Mouse (Mus musculus): ENCODE data around the gene Mical2. TPM values are rescaled to one million over a fixed set of nuclear protein-coding genes. Genes with fewer than 3 reads are reported as not detected.

Mical2 gene
- polyA plus RNA-seq, 1 experiment from 2014 or later, result 1.5 TPM

- no peak overlapping the region for H3K4me2 ChIP-seq (replicated peaks)
- no peak for ATAC-seq
- no peak overlapping the region for H3K9ac ChIP-seq (replicated peaks)
- H3K27ac ChIP-seq, result no peak overlapping the region
- peaks cover 5% of the 10 kb centered on the region; the same call in 1 of the 2 replicates for H3K4me1 ChIP-seq (replicated peaks)
- H3K36me3 ChIP-seq, result no peaks in the 10 kb centered on the region
- no peak overlapping the region for H3K4me3 ChIP-seq (replicated peaks)
- H3K9me3 ChIP-seq, result no peaks in the 10 kb centered on the region
- 40% methylated on average over 4 of the region's 4 CpGs for WGBS
- no peaks in the 10 kb centered on the region for H3K27me3 ChIP-seq
Measured at GRCm38 (mm10) chr7:112289990-112290389, 64.3 kb downstream of the Mical2 start.

GRCm38 (mm10) chr7:112293456-112294104, 67.9 kb downstream of the Mical2 start:
- Histone ChIP-seq H3K4me3 (replicated peaks) (no peak overlapping the region), H3K36me3 (no peaks in the 10 kb centered on the region), H3K9me3 (no peaks in the 10 kb centered on the region), H3K27ac (no peak overlapping the region), H3K4me1 (replicated peaks) (peaks cover 7% of the 10 kb centered on the region; the same call in 1 of the 2 replicates), H3K4me2 (replicated peaks) (no peak overlapping the region), H3K27me3 (no peaks in the 10 kb centered on the region), H3K9ac (replicated peaks) (no peak overlapping the region)
- WGBS, result 65% methylated on average over 7 of the region's 7 CpGs
- ATAC-seq, result no peak

GRCm38 (mm10) chr7:112295426-112296221, 70.0 kb downstream of the Mical2 start:
- Histone ChIP-seq H3K4me1 (replicated peaks) (0 out of 2 replicates have a peak, but pooled peaks cover 3% of the 10 kb centered on the region), H3K4me3 (replicated peaks) (no peak overlapping the region), H3K27ac (no peak overlapping the region), H3K9ac (replicated peaks) (no peak overlapping the region), H3K36me3 (no peaks in the 10 kb centered on the region), H3K9me3 (no peaks in the 10 kb centered on the region), H3K4me2 (replicated peaks) (no peak overlapping the region), H3K27me3 (no peaks in the 10 kb centered on the region)
- WGBS, result 58% methylated on average over 8 of the region's 8 CpGs
- ATAC-seq, result no peak

DNA sequence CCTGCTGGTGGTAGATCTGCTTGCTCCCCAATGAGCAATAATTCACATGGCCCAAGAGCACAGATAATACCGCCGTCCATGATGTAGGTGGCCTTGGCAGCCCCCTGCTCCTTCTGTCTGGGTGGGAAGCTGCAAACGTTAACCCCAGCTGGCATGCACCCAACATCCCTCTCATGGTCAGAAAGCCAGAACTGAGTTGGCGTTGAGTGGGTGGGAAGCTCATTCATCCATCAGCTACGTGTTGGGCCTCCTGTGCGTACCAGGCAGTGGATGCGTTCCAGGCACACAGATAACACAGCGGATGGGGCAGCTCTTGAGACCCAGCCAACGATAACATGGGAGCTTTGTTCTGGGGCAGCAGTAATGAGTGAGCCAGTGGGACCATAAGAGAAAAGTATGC, 72.4 kb downstream of the Mical2 start:
- no peak for ATAC-seq
- Histone ChIP-seq H3K27ac (no peak overlapping the region), H3K27me3 (no peaks in the 10 kb centered on the region), H3K36me3 (no peaks in the 10 kb centered on the region), H3K4me1 (replicated peaks) (0 out of 2 replicates have a peak, but pooled peaks cover 3% of the 10 kb centered on the region), H3K9me3 (no peaks in the 10 kb centered on the region), H3K9ac (replicated peaks) (no peak overlapping the region), H3K4me2 (replicated peaks) (no peak overlapping the region), H3K4me3 (replicated peaks) (no peak overlapping the region)
- 85% methylated on average over 9 of the region's 9 CpGs for WGBS

DNA sequence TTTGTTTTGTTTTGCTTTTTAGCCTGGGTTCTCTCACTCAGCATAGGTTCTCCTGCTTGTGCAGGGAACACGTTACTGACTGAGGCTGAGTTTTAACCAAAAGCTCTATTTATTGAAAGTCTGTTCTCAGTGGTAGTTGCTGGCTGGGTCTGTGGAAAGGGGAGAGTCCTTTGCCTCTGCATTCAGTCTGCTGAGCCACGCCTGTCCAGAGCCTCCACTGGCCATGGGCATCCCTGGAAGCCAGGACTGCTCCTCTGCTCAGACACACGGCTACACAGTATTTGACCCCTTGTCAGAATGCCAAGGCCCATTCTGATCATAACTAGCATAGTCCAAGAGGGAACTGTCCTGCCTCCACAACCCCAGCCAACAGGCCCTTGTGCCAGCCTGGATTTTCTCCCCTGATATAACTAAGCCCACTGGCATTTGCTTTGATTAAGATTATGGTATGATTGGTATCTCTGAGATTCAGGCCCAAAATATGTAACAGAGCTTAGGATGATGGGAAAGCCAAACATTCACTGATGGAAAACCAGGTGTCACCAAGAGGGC, 73.3 kb downstream of the Mical2 start:
- H3K9ac ChIP-seq (replicated peaks), result no peak overlapping the region
- H3K4me1 ChIP-seq (replicated peaks), result 0 out of 2 replicates have a peak, but pooled peaks cover 3% of the 10 kb centered on the region
- no peaks in the 10 kb centered on the region for H3K27me3 ChIP-seq
- no peak overlapping the region for H3K27ac ChIP-seq
- H3K4me2 ChIP-seq (replicated peaks), result no peak overlapping the region
- no peaks in the 10 kb centered on the region for H3K36me3 ChIP-seq
- no peaks in the 10 kb centered on the region for H3K9me3 ChIP-seq
- no peak overlapping the region for H3K4me3 ChIP-seq (replicated peaks)
- ATAC-seq, result no peak
- 72% methylated on average over 3 of the region's 3 CpGs for WGBS

DNA sequence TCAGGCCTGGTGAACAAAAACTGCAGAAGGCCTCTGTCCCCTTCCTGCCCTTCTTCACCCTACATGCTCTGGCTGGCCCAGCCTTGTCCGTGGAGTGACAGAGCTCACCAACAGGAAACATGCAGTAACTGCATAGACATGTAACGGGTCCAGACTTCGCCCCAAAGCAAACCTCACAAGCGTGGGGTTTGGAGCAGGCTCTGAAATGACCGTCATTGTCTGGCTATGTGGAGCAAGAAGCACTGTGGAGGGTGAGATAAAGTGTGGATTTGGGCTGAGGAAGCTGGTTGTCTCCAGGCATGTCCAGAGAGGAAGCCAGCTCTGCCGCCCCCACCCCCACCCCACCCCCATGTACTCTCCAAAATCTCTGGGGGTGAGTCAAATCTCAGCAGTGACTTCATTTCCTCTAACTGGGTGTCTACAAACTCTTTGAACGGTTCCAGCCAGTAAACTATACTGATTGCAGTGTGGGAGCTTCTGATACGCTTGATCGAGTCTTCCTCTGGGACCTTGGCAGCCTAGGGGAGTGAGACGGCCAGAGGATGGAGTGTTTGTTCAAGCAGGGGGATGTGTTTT, 74.0 kb downstream of the Mical2 start:
- Histone ChIP-seq H3K4me2 (replicated peaks) (no peak overlapping the region), H3K9ac (replicated peaks) (no peak overlapping the region), H3K27me3 (no peaks in the 10 kb centered on the region), H3K27ac (no peak overlapping the region), H3K9me3 (no peaks in the 10 kb centered on the region), H3K4me1 (replicated peaks) (0 out of 2 replicates have a peak, but pooled peaks cover 5% of the 10 kb centered on the region), H3K4me3 (replicated peaks) (no peak overlapping the region), H3K36me3 (no peaks in the 10 kb centered on the region)
- no peak for ATAC-seq
- WGBS, result 72% methylated on average over 10 of the region's 10 CpGs

GRCm38 (mm10) chr7:112300141-112300540, 74.5 kb downstream of the Mical2 start:
- Histone ChIP-seq H3K36me3 (no peaks in the 10 kb centered on the region), H3K4me1 (replicated peaks) (0 out of 2 replicates have a peak, but pooled peaks cover 5% of the 10 kb centered on the region), H3K27ac (no peak overlapping the region), H3K9ac (replicated peaks) (no peak overlapping the region), H3K27me3 (no peaks in the 10 kb centered on the region), H3K4me2 (replicated peaks) (no peak overlapping the region), H3K9me3 (no peaks in the 10 kb centered on the region), H3K4me3 (replicated peaks) (no peak overlapping the region)
- 81% methylated on average over 5 of the region's 5 CpGs for WGBS
- no peak for ATAC-seq

DNA sequence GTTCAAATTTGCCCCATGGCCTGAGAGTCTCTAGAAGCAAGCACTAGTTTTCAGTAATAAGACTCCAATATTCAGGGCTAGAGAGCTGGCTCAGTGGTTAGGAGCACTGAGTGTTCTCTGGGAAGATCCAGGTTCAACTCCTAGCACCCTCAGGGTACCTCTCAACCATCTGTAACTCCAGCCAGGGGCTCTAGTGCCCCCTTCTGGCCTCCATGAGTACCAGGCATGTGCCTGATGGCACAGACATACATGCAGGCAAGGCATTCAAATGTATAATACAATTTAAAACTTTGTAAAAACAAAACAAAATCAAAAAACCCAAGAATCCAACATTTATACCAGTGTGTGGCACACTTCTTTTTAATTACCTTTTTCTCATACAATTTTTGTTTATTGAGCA, 75.4 kb downstream of the Mical2 start:
- ATAC-seq, result no peak
- no peaks in the 10 kb centered on the region for H3K9me3 ChIP-seq
- no peaks in the 10 kb centered on the region for H3K27me3 ChIP-seq
- H3K4me2 ChIP-seq (replicated peaks), result no peak overlapping the region
- H3K4me3 ChIP-seq (replicated peaks), result no peak overlapping the region
- no peak overlapping the region for H3K9ac ChIP-seq (replicated peaks)
- H3K4me1 ChIP-seq (replicated peaks), result 0 out of 2 replicates have a peak, but pooled peaks cover 2% of the 10 kb centered on the region
- H3K36me3 ChIP-seq, result no peaks in the 10 kb centered on the region
- no peak overlapping the region for H3K27ac ChIP-seq

- Histone ChIP-seq H3K36me3 (no peaks in the 10 kb centered on the region), H3K27me3 (no peaks in the 10 kb centered on the region), H3K27ac (no peak overlapping the region), H3K4me3 (replicated peaks) (no peak overlapping the region), H3K4me2 (replicated peaks) (no peak overlapping the region), H3K9me3 (no peaks in the 10 kb centered on the region), H3K9ac (replicated peaks) (no peak overlapping the region), H3K4me1 (replicated peaks) (0 out of 2 replicates have a peak, but pooled peaks cover 2% of the 10 kb centered on the region)
- 80% methylated on average over 8 of the region's 8 CpGs for WGBS
- no peak for ATAC-seq
Measured at GRCm38 (mm10) chr7:112304382-112304781, 78.7 kb downstream of the Mical2 start.

DNA sequence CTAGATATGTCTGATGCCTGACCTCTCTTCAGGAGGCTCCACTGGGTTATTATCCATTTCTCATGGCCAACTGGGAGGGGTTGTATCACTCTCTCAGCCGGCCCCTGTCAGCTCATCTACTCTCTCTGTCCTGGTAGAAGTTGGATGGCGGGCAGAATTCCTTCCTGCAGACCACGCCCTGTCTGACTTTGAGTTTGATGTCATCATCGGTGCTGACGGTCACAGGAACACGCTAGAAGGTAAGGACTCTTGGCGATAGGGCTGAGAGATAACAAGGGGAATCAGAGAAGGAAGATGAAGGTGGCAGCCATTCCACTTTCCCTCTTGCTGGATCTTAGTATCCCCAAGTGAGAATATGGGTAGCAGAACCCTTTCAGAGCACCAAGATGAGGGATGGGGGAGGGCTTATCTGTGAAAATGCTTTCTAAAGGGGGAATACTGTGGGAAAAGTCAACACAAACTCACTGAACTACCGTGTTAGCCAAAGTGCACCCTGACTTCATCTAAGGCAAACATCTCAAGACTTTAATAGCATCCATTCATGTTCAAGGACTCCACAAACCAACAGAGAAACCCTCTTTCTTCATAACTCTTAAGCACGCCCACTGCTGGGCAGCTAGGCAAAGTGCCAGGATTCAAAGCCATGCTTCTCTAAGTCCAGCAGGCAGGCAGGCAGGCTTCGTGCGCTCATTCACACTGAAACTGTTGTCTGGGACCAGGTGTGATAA, 83.8 kb downstream of the Mical2 start:
- no peak overlapping the region for H3K4me3 ChIP-seq (replicated peaks)
- no peak for ATAC-seq
- no peaks in the 10 kb centered on the region for H3K36me3 ChIP-seq
- H3K4me2 ChIP-seq (replicated peaks), result no peak overlapping the region
- H3K27ac ChIP-seq, result no peak overlapping the region
- H3K27me3 ChIP-seq, result no peaks in the 10 kb centered on the region
- WGBS, result 92% methylated on average over 11 of the region's 11 CpGs
- peaks cover 14% of the 10 kb centered on the region for H3K4me1 ChIP-seq (replicated peaks)
- no peak overlapping the region for H3K9ac ChIP-seq (replicated peaks)
- H3K9me3 ChIP-seq, result no peaks in the 10 kb centered on the region

DNA sequence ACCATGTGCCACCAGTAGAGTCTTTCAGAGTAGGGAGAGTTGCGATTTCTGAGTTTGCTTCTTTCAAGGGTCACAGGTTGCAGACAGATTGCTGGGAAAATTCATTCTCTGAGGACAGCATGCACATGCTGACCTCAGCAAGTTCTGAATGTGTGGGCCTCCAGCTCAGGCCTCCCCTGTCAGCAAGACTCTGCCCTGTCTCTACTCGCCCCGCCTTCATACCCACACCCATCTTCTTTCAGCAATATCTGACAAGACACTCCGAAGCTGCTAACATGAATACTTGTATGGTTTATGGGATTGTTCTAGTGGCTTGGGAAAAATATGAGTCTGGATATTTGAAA, 84.3 kb downstream of the Mical2 start:
- Histone ChIP-seq H3K27me3 (no peaks in the 10 kb centered on the region), H3K9me3 (no peaks in the 10 kb centered on the region), H3K4me1 (replicated peaks) (peaks cover 12% of the 10 kb centered on the region), H3K27ac (no peak overlapping the region), H3K4me2 (replicated peaks) (no peak overlapping the region), H3K9ac (replicated peaks) (no peak overlapping the region), H3K4me3 (replicated peaks) (no peak overlapping the region), H3K36me3 (no peaks in the 10 kb centered on the region)
- WGBS, result 96% methylated on average over 4 of the region's 4 CpGs
- no peak for ATAC-seq

All from midbrain, embryonic 13.5 days (tissue).